Comparison of ENCODE assay signal across 9 mouse cellular contexts in the genomic region with DNA sequence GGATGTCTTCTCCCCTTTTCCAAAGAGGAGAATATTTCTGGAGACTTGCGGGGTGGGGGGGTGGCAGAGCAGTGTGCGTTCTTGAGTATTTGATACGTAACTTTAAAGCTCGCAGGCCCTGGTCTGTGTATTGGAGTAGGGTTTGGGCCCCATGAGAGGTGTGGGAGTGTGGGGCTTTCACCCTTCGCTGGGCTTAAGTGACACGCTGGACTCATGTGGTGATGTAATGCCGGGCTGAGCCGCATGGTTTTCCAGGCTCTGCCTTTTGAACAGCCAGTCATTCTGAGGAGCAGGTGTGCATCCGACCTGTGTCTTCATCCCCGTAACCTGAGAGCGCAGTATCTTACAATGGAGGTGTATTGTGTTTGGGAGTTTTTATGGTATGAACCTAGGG.
DNase-seq lines count a peak whose midpoint lies in the region; ATAC-seq and TF ChIP-seq lines count a peak whose summit lies in the region.
"Had no signal": no experiment of that assay in that cellular context is flagged by ENCODE, and none has a peak within 500 bp of the region (broad histone marks: within the 10 kb centered on the region; RNA-seq: fewer than 3 reads in every experiment).

No protein-coding gene starts in this region.

- H3K4me3 ChIP-seq in heart, postnatal 0 days (ENCODE audit: low read depth, low read length): peak overlapping the region; percentile 51
- peak overlapping the region; percentile 80 for H3K4me3 ChIP-seq in hindbrain, embryonic 12.5 days
- peak overlapping the region; percentile 62 for H3K4me3 ChIP-seq in midbrain, embryonic 16.5 days (ENCODE audit: low read depth, low read length)

- 40% methylated on average over 11 of the region's 11 CpGs for WGBS in heart, postnatal 0 days
- 16% methylated on average over 11 of the region's 11 CpGs for WGBS in hindbrain, embryonic 12.5 days
- WGBS in midbrain, embryonic 16.5 days: 7% methylated on average over 11 of the region's 11 CpGs

- no peaks in the 10 kb centered on the region for H3K36me3 ChIP-seq in heart, postnatal 0 days (replicated peaks; ENCODE audit: control insufficient read depth, insufficient read depth, low read length)
- no peaks in the 10 kb centered on the region for H3K36me3 ChIP-seq in hindbrain, embryonic 12.5 days
- H3K36me3 ChIP-seq in midbrain, embryonic 16.5 days (ENCODE audit: control insufficient read depth, insufficient read depth, low read length): no peaks in the 10 kb centered on the region
- H3K36me3 ChIP-seq: G1E had no signal

- H3K27ac ChIP-seq in heart, postnatal 0 days (ENCODE audit: low read depth): peak overlapping the region; percentile 84; the same call in 1 of the 2 replicates
- H3K27ac ChIP-seq in hindbrain, embryonic 12.5 days: peak overlapping the region; percentile 99
- peak overlapping the region; percentile 96 for H3K27ac ChIP-seq in midbrain, embryonic 16.5 days (ENCODE audit: low read length)

- no peaks in the 10 kb centered on the region for H3K9me3 ChIP-seq in heart, postnatal 0 days (replicated peaks; ENCODE audit: control insufficient read depth, low read length)
- H3K9me3 ChIP-seq in hindbrain, embryonic 12.5 days (replicated peaks): no peaks in the 10 kb centered on the region
- no peaks in the 10 kb centered on the region for H3K9me3 ChIP-seq in midbrain, embryonic 16.5 days (replicated peaks; ENCODE audit: control insufficient read depth, low read length, poor library complexity, severe bottlenecking)

- no peak for ATAC-seq in heart, postnatal 0 days (ENCODE audit: insufficient read depth, low read depth)
- peak; percentile 44; the same call in 1 of the 2 replicates for ATAC-seq in hindbrain, embryonic 12.5 days (ENCODE audit: low FRiP score)
- no peak for ATAC-seq in midbrain, embryonic 16.5 days

- H3K4me2 ChIP-seq in heart, postnatal 0 days (ENCODE audit: low read depth, low read length): peak overlapping the region; percentile 70
- H3K4me2 ChIP-seq in hindbrain, embryonic 12.5 days (replicated peaks): peak overlapping the region; percentile 74
- H3K4me2 ChIP-seq in midbrain, embryonic 16.5 days (ENCODE audit: low read length): peak overlapping the region; percentile 68

- intact Hi-C loops in heart, postnatal 10 days (cut with DNase I): loop anchor here (5.0 kb wide), 1 partner anchor 34 kb away; no protein-coding TSS in a partner anchor

- DNase-seq in heart, postnatal 0 days (ENCODE audit: low spot score): no peak
- DNase-seq in heart, postnatal 10 days: no peak
- DNase-seq in cerebellum, adult 9-11 months: peak; percentile 71
- DNase-seq in urinary bladder, postnatal 10 days (ENCODE audit: low spot score): no peak
- DNase-seq in thymus, postnatal 4 days: no peak
- DNase-seq in urinary bladder, adult 2 months (ENCODE audit: low spot score): no peak

- H3K9ac ChIP-seq in heart, postnatal 0 days (replicated peaks; ENCODE audit: low read depth, low read length): peak overlapping the region; percentile 73
- peak overlapping the region; percentile 95 for H3K9ac ChIP-seq in hindbrain, embryonic 12.5 days
- peak overlapping the region; percentile 94 for H3K9ac ChIP-seq in midbrain, embryonic 16.5 days (ENCODE audit: low read depth, low read length)

- no peak for TF ChIP-seq EP300 in heart, postnatal 0 days (IDR thresholded peaks at IDR 0.05; ENCODE audit: low read depth)

- no peaks in the 10 kb centered on the region for H3K27me3 ChIP-seq in heart, postnatal 0 days (ENCODE audit: control insufficient read depth, insufficient read depth, low read length)
- no peaks in the 10 kb centered on the region for H3K27me3 ChIP-seq in hindbrain, embryonic 12.5 days
- H3K27me3 ChIP-seq in midbrain, embryonic 16.5 days (ENCODE audit: control insufficient read depth, insufficient read depth, low read depth, low read length): no peaks in the 10 kb centered on the region

- peaks cover 57% of the 10 kb centered on the region for H3K4me1 ChIP-seq in heart, postnatal 0 days (ENCODE audit: control insufficient read depth, insufficient read depth)
- H3K4me1 ChIP-seq in hindbrain, embryonic 12.5 days: peaks cover 56% of the 10 kb centered on the region
- H3K4me1 ChIP-seq in midbrain, embryonic 16.5 days (ENCODE audit: control insufficient read depth, insufficient read depth, low read length): peaks cover 46% of the 10 kb centered on the region

- no peak for TF ChIP-seq CTCF in heart, postnatal 0 days (IDR thresholded peaks at IDR 0.05; ENCODE audit: low read depth)
